21 mouse cellular contexts compared by ENCODE assay signal in the genomic region with DNA sequence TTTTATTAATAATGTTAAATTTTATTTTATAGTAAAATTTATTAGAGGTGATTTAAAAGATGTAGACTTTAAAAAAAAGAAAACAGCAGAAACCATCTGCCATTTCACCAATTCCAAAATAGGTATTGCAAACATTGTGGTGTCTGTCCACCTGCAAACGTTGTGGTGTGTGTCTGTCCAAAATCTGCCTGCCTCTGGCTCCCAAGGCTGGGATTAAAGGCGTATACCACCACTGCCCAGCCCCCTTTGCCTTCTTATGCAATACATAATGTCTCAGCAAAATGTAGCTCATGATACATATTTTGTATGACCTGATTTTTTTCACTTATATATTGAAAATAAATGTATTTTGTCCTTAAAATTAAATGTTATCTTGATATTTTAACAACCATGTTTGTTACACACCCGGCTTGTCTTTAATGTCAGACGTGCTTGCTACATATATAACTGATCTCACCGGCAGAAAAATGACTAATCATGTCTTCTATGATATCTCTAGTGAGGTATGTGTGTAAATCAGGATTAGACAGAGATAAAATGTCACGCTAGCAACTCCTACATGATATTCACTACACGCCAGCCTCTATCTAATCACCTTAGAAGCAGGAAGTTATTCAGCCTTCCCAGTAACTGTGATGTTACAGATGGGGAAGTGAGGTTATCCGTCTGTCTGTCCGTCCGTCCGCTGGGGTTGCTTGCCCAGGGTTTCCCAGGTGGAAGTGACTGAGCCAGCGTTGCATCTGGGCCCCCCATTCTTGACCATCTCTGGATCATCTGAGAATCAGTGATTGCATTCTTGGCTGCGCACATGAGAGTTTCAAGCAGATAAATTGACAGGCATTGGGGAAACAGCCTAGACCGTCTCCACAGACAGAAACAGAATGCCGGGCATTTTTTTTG. TPM values are rescaled to one million over a fixed set of nuclear protein-coding genes. Genes with fewer than 3 reads are reported as not detected.
A peak's percentile ranks its signal among the peaks of the same experiment; 100 is the strongest.
DNase-seq lines count a peak whose midpoint lies in the region; ATAC-seq and TF ChIP-seq lines count a peak whose summit lies in the region.
"Had no signal": no experiment of that assay in that cellular context is flagged by ENCODE, and none has a peak within 500 bp of the region (broad histone marks: within the 10 kb centered on the region; RNA-seq: fewer than 3 reads in every experiment).

No protein-coding gene starts in this region.

- WGBS in heart, embryonic 13.5 days, result 30% methylated on average over 15 of the region's 15 CpGs
- WGBS in heart, postnatal 0 days, result 17% methylated on average over 15 of the region's 15 CpGs

- H3K4me1 ChIP-seq in heart, embryonic 13.5 days, result peaks cover 71% of the 10 kb centered on the region
- peaks cover 30% of the 10 kb centered on the region for H3K4me1 ChIP-seq in heart, postnatal 0 days (ENCODE audit: control insufficient read depth, insufficient read depth)
- H3K4me1 ChIP-seq: forebrain, embryonic 12.5 days; lung, embryonic 15.5 days had no signal

- H3K4me2 ChIP-seq in heart, embryonic 13.5 days, result peak overlapping the region; percentile 53
- peak overlapping the region; percentile 27; the same call in 1 of the 2 replicates for H3K4me2 ChIP-seq in heart, postnatal 0 days (ENCODE audit: low read depth, low read length)
- H3K4me2 ChIP-seq: forebrain, embryonic 12.5 days; lung, embryonic 15.5 days; midbrain, embryonic 12.5 days had no signal

- no peak for ATAC-seq in heart, embryonic 13.5 days (ENCODE audit: extremely low read depth, insufficient number of reproducible peaks, low FRiP score, low TSS enrichment)
- ATAC-seq in heart, postnatal 0 days (ENCODE audit: insufficient read depth, low read depth), result no peak
- ATAC-seq: Patski had no signal

- peak overlapping the region; percentile 88 for H3K27ac ChIP-seq in heart, embryonic 13.5 days (replicated peaks)
- H3K27ac ChIP-seq in heart, postnatal 0 days (ENCODE audit: low read depth), result peak overlapping the region; percentile 82
- no peak overlapping the region for H3K27ac ChIP-seq in left cerebral cortex, adult 2 months
- H3K27ac ChIP-seq: forebrain, embryonic 12.5 days; liver, embryonic 14.5 days; lung, embryonic 15.5 days; macrophage; midbrain, embryonic 12.5 days had no signal

- H3K9ac ChIP-seq in heart, embryonic 13.5 days, result peak overlapping the region; percentile 65
- H3K9ac ChIP-seq in heart, postnatal 0 days (replicated peaks; ENCODE audit: low read depth, low read length), result no peak overlapping the region
- H3K9ac ChIP-seq: forebrain, embryonic 12.5 days; liver, embryonic 14.5 days; lung, embryonic 15.5 days; midbrain, embryonic 12.5 days had no signal

- TF ChIP-seq EP300 in heart, postnatal 0 days (IDR thresholded peaks at IDR 0.05; ENCODE audit: low read depth), result no peak

- no peaks in the 10 kb centered on the region; the same call in 1 of the 2 replicates for H3K9me3 ChIP-seq in heart, embryonic 13.5 days
- peaks cover 7% of the 10 kb centered on the region for H3K9me3 ChIP-seq in heart, postnatal 0 days (replicated peaks; ENCODE audit: control insufficient read depth, low read length)

- 0 out of 2 replicates have a peak, but pooled peaks cover 3% of the 10 kb centered on the region for H3K36me3 ChIP-seq in heart, embryonic 13.5 days
- H3K36me3 ChIP-seq in heart, postnatal 0 days (replicated peaks; ENCODE audit: control insufficient read depth, insufficient read depth, low read length), result no peaks in the 10 kb centered on the region
- H3K36me3 ChIP-seq: forebrain, embryonic 12.5 days; lung, embryonic 15.5 days; midbrain, embryonic 12.5 days had no signal

- TF ChIP-seq CTCF in heart, postnatal 0 days (IDR thresholded peaks at IDR 0.05; ENCODE audit: low read depth), result no peak
- no peak for TF ChIP-seq CTCF in left cerebral cortex, adult 2 months (IDR thresholded peaks at IDR 0.05)

- intact Hi-C loops in heart, postnatal 14 days (cut with DNase I), result no loop called here
- intact Hi-C loops in left cerebral cortex, adult 2 months (cut with DNase I), result no loop called here

- peak overlapping the region; percentile 21; the same call in 1 of the 2 replicates for H3K4me3 ChIP-seq in heart, embryonic 13.5 days
- H3K4me3 ChIP-seq in heart, postnatal 0 days (ENCODE audit: low read depth, low read length), result no peak overlapping the region
- H3K4me3 ChIP-seq in left cerebral cortex, adult 2 months, result no peak overlapping the region
- H3K4me3 ChIP-seq: forebrain, embryonic 12.5 days; lung, embryonic 15.5 days; midbrain, embryonic 12.5 days had no signal

- H3K27me3 ChIP-seq in heart, embryonic 13.5 days (replicated peaks), result no peaks in the 10 kb centered on the region
- no peaks in the 10 kb centered on the region for H3K27me3 ChIP-seq in heart, postnatal 0 days (ENCODE audit: control insufficient read depth, insufficient read depth, low read length)
- H3K27me3 ChIP-seq: forebrain, embryonic 12.5 days; lung, embryonic 15.5 days; midbrain, embryonic 12.5 days; Patski had no signal

- DNase-seq in heart, postnatal 14 days, result no peak
- peak; percentile 39 for DNase-seq in testis, postnatal 10 days (ENCODE audit: low spot score)
- no peak for DNase-seq in testis, postnatal 14 days (ENCODE audit: low spot score)
- DNase-seq in heart, postnatal 0 days (ENCODE audit: low spot score), result no peak
- DNase-seq in left cerebral cortex, adult 2 months (ENCODE audit: extremely low spot score in 1 of 2, low spot score in 2 of 2), result no peak
- no peak for DNase-seq in kidney, postnatal 4 days
- DNase-seq: adrenal gland, postnatal 14 days; cerebellum, adult 11 months; cerebellum, postnatal 14 days; gastrocnemius, postnatal 25 days; kidney, adult 8-10 months; kidney, postnatal 14 days; right cerebral cortex, postnatal 4 days; thymus, postnatal 25 days had no signal

RNA-seq across cellular contexts. Expression of gene Tm7sf3, which starts 28.6 kb away (rescaled TPM):
- polyA plus RNA-seq in heart, embryonic 13.5 days (2015; fragmentation: Nextera tagmentation; extraction: Ambion mirVana), result 36.4 and 38.9 TPM in 2 replicates
- total RNA-seq in heart, postnatal 14 days (2021), result 10 to 100 TPM; 18.1 to 19.9 TPM
- 39.5 and 41.7 TPM in 2 replicates for total RNA-seq in heart, postnatal 0 days (2014; rRNA removed; ENCODE audit: low replicate concordance)
- polyA plus RNA-seq in heart, postnatal 0 days (2015; fragmentation: Nextera tagmentation; extraction: Ambion mirVana), result 24.9 and 27.3 TPM in 2 replicates
- 10 to 100 TPM; 26.4 to 27.4 TPM for total RNA-seq in left cerebral cortex, adult 2 months (2021)

RNA-seq across cellular contexts. Expression of gene Med21, which starts 28.9 kb away (rescaled TPM):
- polyA plus RNA-seq in heart, embryonic 13.5 days (2015; fragmentation: Nextera tagmentation; extraction: Ambion mirVana), result 139 and 155 TPM in 2 replicates
- total RNA-seq in heart, postnatal 14 days (2021), result 10 to 100 TPM; 51.3 to 55.2 TPM
- total RNA-seq in heart, postnatal 0 days (2014; rRNA removed; ENCODE audit: low replicate concordance), result 85.9 and 86.8 TPM in 2 replicates
- 139 and 145 TPM in 2 replicates for polyA plus RNA-seq in heart, postnatal 0 days (2015; fragmentation: Nextera tagmentation; extraction: Ambion mirVana)
- total RNA-seq in left cerebral cortex, adult 2 months (2021), result 10 to 100 TPM; 44.1 to 44.8 TPM

RNA-seq across cellular contexts. Expression of gene Stk38l, which starts 53.6 kb away (rescaled TPM):
- 37.9 and 41.4 TPM in 2 replicates for polyA plus RNA-seq in heart, embryonic 13.5 days (2015; fragmentation: Nextera tagmentation; extraction: Ambion mirVana)
- 10 to 100 TPM; 14.9 to 15.8 TPM for total RNA-seq in heart, postnatal 14 days (2021)
- total RNA-seq in heart, postnatal 0 days (2014; rRNA removed; ENCODE audit: low replicate concordance), result 9.9 and 13.4 TPM in 2 replicates
- 17.7 and 20.5 TPM in 2 replicates for polyA plus RNA-seq in heart, postnatal 0 days (2015; fragmentation: Nextera tagmentation; extraction: Ambion mirVana)
- total RNA-seq in left cerebral cortex, adult 2 months (2021), result 10 to 100 TPM; 25.7 to 26.3 TPM
